Mouse (Mus musculus): ENCODE results near the gene Mxd1. TPM values are rescaled to one million over a fixed set of nuclear protein-coding genes. Genes with fewer than 3 reads are reported as not detected.

Mxd1 gene
- polyA plus RNA-seq, 1 experiment from 2014 or later: 14.4 TPM

- WGBS: 55% methylated on average over 10 of the region's 10 CpGs
- Histone ChIP-seq H3K4me2 (no peak within 1 kb of the TSS), H3K4me1 (replicated peaks) (peaks cover 12% of the 10 kb centered on the region; the same call in 1 of the 2 replicates), H3K4me3 (no peak within 1 kb of the TSS), H3K9me3 (replicated peaks) (no peaks in the 10 kb centered on the region), H3K9ac (no peak within 1 kb of the TSS), H3K27ac (ENCODE audit: poor library complexity, severe bottlenecking) (no peak within 1 kb of the TSS), H3K27me3 (replicated peaks) (peaks cover 3% of the 10 kb centered on the region; the same call in 1 of the 2 replicates), H3K36me3 (no peaks in the 10 kb centered on the region)
- ATAC-seq (ENCODE audit: insufficient number of reproducible peaks, low FRiP score): no peak
These were observed 41.0 kb downstream of the Mxd1 start, which contains the start of gene Asprv1 for GRCm38 (mm10) chr6:86627946-86628345. Gene Asprv1, plus strand, starts transcription at chr6:86628164.

GRCm38 (mm10) chr6:86624074-86625030 is 44.6 kb downstream of the Mxd1 start:
- H3K27ac ChIP-seq (ENCODE audit: poor library complexity, severe bottlenecking): no peak overlapping the region
- no peak overlapping the region for H3K9ac ChIP-seq
- H3K4me3 ChIP-seq: no peak overlapping the region
- peaks cover 12% of the 10 kb centered on the region; the same call in 1 of the 2 replicates for H3K4me1 ChIP-seq (replicated peaks)
- WGBS: 54% methylated on average over 18 of the region's 18 CpGs
- ATAC-seq (ENCODE audit: insufficient number of reproducible peaks, low FRiP score): no peak
- H3K4me2 ChIP-seq: no peak overlapping the region
- H3K36me3 ChIP-seq: no peaks in the 10 kb centered on the region
- H3K9me3 ChIP-seq (replicated peaks): no peaks in the 10 kb centered on the region
- 0 out of 2 replicates have a peak, but pooled peaks cover 6% of the 10 kb centered on the region for H3K27me3 ChIP-seq (replicated peaks)

GRCm38 (mm10) chr6:86623201-86623600 is 45.8 kb downstream of the Mxd1 start:
- H3K36me3 ChIP-seq: no peaks in the 10 kb centered on the region
- no peak for ATAC-seq (ENCODE audit: insufficient number of reproducible peaks, low FRiP score)
- H3K4me2 ChIP-seq: no peak overlapping the region
- H3K9ac ChIP-seq: no peak overlapping the region
- H3K4me1 ChIP-seq (replicated peaks): peaks cover 12% of the 10 kb centered on the region; the same call in 1 of the 2 replicates
- 77% methylated on average over 4 of the region's 4 CpGs for WGBS
- no peak overlapping the region for H3K4me3 ChIP-seq
- no peaks in the 10 kb centered on the region for H3K9me3 ChIP-seq (replicated peaks)
- 0 out of 2 replicates have a peak, but pooled peaks cover 6% of the 10 kb centered on the region for H3K27me3 ChIP-seq (replicated peaks)
- no peak overlapping the region for H3K27ac ChIP-seq (ENCODE audit: poor library complexity, severe bottlenecking)

- no peak for ATAC-seq (ENCODE audit: insufficient number of reproducible peaks, low FRiP score)
- Histone ChIP-seq H3K4me3 (no peak overlapping the region), H3K4me1 (replicated peaks) (no peaks in the 10 kb centered on the region), H3K27ac (ENCODE audit: poor library complexity, severe bottlenecking) (no peak overlapping the region), H3K4me2 (no peak overlapping the region), H3K27me3 (replicated peaks) (no peaks in the 10 kb centered on the region), H3K9me3 (replicated peaks) (no peaks in the 10 kb centered on the region), H3K36me3 (no peaks in the 10 kb centered on the region), H3K9ac (no peak overlapping the region)
- WGBS: 80% methylated on average over 4 of the region's 4 CpGs
These were observed 53.7 kb downstream of the Mxd1 start for GRCm38 (mm10) chr6:86615301-86615700.

- Histone ChIP-seq H3K36me3 (no peaks in the 10 kb centered on the region), H3K27me3 (replicated peaks) (no peaks in the 10 kb centered on the region), H3K9me3 (replicated peaks) (no peaks in the 10 kb centered on the region), H3K9ac (no peak overlapping the region), H3K27ac (ENCODE audit: poor library complexity, severe bottlenecking) (no peak overlapping the region), H3K4me1 (replicated peaks) (peaks cover 6% of the 10 kb centered on the region; the same call in 1 of the 2 replicates), H3K4me2 (no peak overlapping the region), H3K4me3 (no peak overlapping the region)
- ATAC-seq (ENCODE audit: insufficient number of reproducible peaks, low FRiP score): no peak
- WGBS: 48% methylated on average over 5 of the region's 5 CpGs
These were observed 58.2 kb downstream of the Mxd1 start for GRCm38 (mm10) chr6:86610714-86611113.

- no peak overlapping the region for H3K4me3 ChIP-seq
- no peak overlapping the region for H3K27ac ChIP-seq (ENCODE audit: poor library complexity, severe bottlenecking)
- H3K9me3 ChIP-seq (replicated peaks): no peaks in the 10 kb centered on the region
- H3K9ac ChIP-seq: no peak overlapping the region
- H3K36me3 ChIP-seq: no peaks in the 10 kb centered on the region
- no peak for ATAC-seq (ENCODE audit: insufficient number of reproducible peaks, low FRiP score)
- H3K4me1 ChIP-seq (replicated peaks): peaks cover 6% of the 10 kb centered on the region; the same call in 1 of the 2 replicates
- H3K27me3 ChIP-seq (replicated peaks): no peaks in the 10 kb centered on the region
- H3K4me2 ChIP-seq: no peak overlapping the region
- 85% methylated on average over 6 of the region's 6 CpGs for WGBS
These were observed 59.7 kb downstream of the Mxd1 start for GRCm38 (mm10) chr6:86609235-86609634.

GRCm38 (mm10) chr6:86607471-86607870 is 61.5 kb downstream of the Mxd1 start:
- Histone ChIP-seq H3K27me3 (replicated peaks) (no peaks in the 10 kb centered on the region), H3K9me3 (replicated peaks) (no peaks in the 10 kb centered on the region), H3K9ac (no peak overlapping the region), H3K4me2 (no peak overlapping the region), H3K36me3 (no peaks in the 10 kb centered on the region), H3K4me1 (replicated peaks) (peaks cover 6% of the 10 kb centered on the region; the same call in 1 of the 2 replicates), H3K27ac (ENCODE audit: poor library complexity, severe bottlenecking) (no peak overlapping the region), H3K4me3 (no peak overlapping the region)
- 81% methylated on average over 6 of the region's 6 CpGs for WGBS
- no peak for ATAC-seq (ENCODE audit: insufficient number of reproducible peaks, low FRiP score)

- H3K36me3 ChIP-seq: no peaks in the 10 kb centered on the region
- H3K4me1 ChIP-seq (replicated peaks): peaks cover 6% of the 10 kb centered on the region; the same call in 1 of the 2 replicates
- H3K4me2 ChIP-seq: no peak overlapping the region
- H3K4me3 ChIP-seq: no peak overlapping the region
- WGBS: 70% methylated on average over 4 of the region's 4 CpGs
- no peak for ATAC-seq (ENCODE audit: insufficient number of reproducible peaks, low FRiP score)
- H3K9me3 ChIP-seq (replicated peaks): no peaks in the 10 kb centered on the region
- no peak overlapping the region for H3K9ac ChIP-seq
- H3K27me3 ChIP-seq (replicated peaks): no peaks in the 10 kb centered on the region
- no peak overlapping the region for H3K27ac ChIP-seq (ENCODE audit: poor library complexity, severe bottlenecking)
These were observed 62.7 kb downstream of the Mxd1 start for GRCm38 (mm10) chr6:86606289-86606688.

GRCm38 (mm10) chr6:86605260-86605659 is 63.7 kb downstream of the Mxd1 start:
- H3K4me1 ChIP-seq (replicated peaks): peaks cover 13% of the 10 kb centered on the region
- WGBS: 60% methylated on average over 7 of the region's 7 CpGs
- H3K4me2 ChIP-seq: no peak overlapping the region
- no peak overlapping the region for H3K4me3 ChIP-seq
- H3K27ac ChIP-seq (ENCODE audit: poor library complexity, severe bottlenecking): no peak overlapping the region
- no peaks in the 10 kb centered on the region for H3K36me3 ChIP-seq
- ATAC-seq (ENCODE audit: insufficient number of reproducible peaks, low FRiP score): no peak
- H3K9ac ChIP-seq: no peak overlapping the region
- no peaks in the 10 kb centered on the region for H3K27me3 ChIP-seq (replicated peaks)
- H3K9me3 ChIP-seq (replicated peaks): peaks cover 6% of the 10 kb centered on the region

GRCm38 (mm10) chr6:86599951-86600414 is 69.0 kb downstream of the Mxd1 start:
- peak; percentile 83 for ATAC-seq (ENCODE audit: insufficient number of reproducible peaks, low FRiP score)
- Histone ChIP-seq H3K4me1 (replicated peaks) (peaks cover 23% of the 10 kb centered on the region), H3K27ac (ENCODE audit: poor library complexity, severe bottlenecking) (peak overlapping the region; percentile 82), H3K4me3 (no peak overlapping the region), H3K36me3 (no peaks in the 10 kb centered on the region), H3K9me3 (replicated peaks) (peaks cover 6% of the 10 kb centered on the region), H3K9ac (no peak overlapping the region), H3K27me3 (replicated peaks) (peaks cover 12% of the 10 kb centered on the region), H3K4me2 (peak overlapping the region; percentile 8; the same call in 1 of the 2 replicates)
- WGBS: 10% methylated on average over 6 of the region's 6 CpGs

- WGBS: 19% methylated on average over 4 of the region's 4 CpGs
- Histone ChIP-seq H3K9me3 (replicated peaks) (peaks cover 6% of the 10 kb centered on the region), H3K9ac (no peak overlapping the region), H3K27ac (ENCODE audit: poor library complexity, severe bottlenecking) (no peak overlapping the region), H3K36me3 (no peaks in the 10 kb centered on the region), H3K27me3 (replicated peaks) (peaks cover 12% of the 10 kb centered on the region), H3K4me2 (no peak overlapping the region), H3K4me3 (no peak overlapping the region), H3K4me1 (replicated peaks) (peaks cover 26% of the 10 kb centered on the region)
- 0 out of 2 replicates have a peak, but pooled peaks have one; percentile 3 for ATAC-seq (ENCODE audit: insufficient number of reproducible peaks, low FRiP score)
These were observed 69.8 kb downstream of the Mxd1 start for GRCm38 (mm10) chr6:86599197-86599596.
